Mouse (Mus musculus) small intestine, adult 2 months (tissue): ENCODE measurements around the gene Mvb12b.

Source experiments
- CTCF ChIP-seq: fragments of 200-500 bp; IDR thresholded peaks from 2 replicates; pipeline ENCODE4 v1.5.1; 2012; ENCODE audit warnings: low read depth, mild to moderate bottlenecking, control low read depth, inconsistent platforms, low read length, moderate library complexity, mixed read lengths; ENCODE audit not compliant: insufficient replicate concordance, insufficient read length; ENCODE audit errors: extremely low read depth
- POLR2A ChIP-seq: fragments of 200-500 bp; IDR thresholded peaks from 2 replicates; pipeline ENCODE4 v1.6.1; 2012; ENCODE audit warnings: low read depth, mild to moderate bottlenecking, control low read depth, inconsistent platforms, low read length, moderate library complexity

DNA sequence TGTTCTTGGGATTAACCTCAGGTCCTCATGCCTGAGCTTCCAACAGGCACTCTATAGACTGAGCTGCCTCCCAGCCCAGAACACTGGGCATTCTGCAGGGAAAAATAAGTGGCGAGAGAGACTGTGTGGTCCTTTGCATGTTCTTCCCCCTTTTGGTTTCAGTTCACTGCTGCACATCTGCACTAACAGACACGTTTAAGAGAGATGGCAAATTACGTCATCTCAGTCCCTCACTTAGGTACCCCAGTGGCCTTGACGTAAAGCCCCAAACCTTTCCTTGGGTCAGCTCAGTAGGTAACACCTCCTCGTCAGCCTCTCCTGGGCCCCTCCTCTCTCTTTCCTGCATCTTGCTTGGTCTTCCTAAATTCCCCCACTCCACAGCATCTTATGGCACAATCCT, 37.5 kb upstream of the Mvb12b start:
- TF ChIP-seq CTCF: no peak
- no peak for TF ChIP-seq POLR2A
